Mouse (Mus musculus) adrenal gland, adult 8-10 months (tissue): ENCODE measurements around the gene Faf2. TPM values are rescaled to one million over a fixed set of nuclear protein-coding genes. Genes with fewer than 3 reads are reported as not detected.

Experiments
- DNase-seq: peaks from one replicate; pipeline ENCODE4 v3.0.0; 2022
- total RNA-seq, 4 experiments: library from RNA; stranded (reverse); gene quantifications; 2 replicates each; pipeline ENCODE4 v1.2.4; 2022

Faf2 gene
- total RNA-seq = 10 to 100 TPM; 77.1 to 94.3 (median 86.7) TPM

GRCm38 (mm10) chr13:54621155-54621932, at the start of gene Faf2:
Gene Faf2 (plus strand): TSS chr13:54621784.
- DNase-seq = peak; percentile 93

- DNase-seq = no peak
Measured at GRCm38 (mm10) chr13:54572621-54573020, 49.0 kb upstream of the Faf2 start.

DNA sequence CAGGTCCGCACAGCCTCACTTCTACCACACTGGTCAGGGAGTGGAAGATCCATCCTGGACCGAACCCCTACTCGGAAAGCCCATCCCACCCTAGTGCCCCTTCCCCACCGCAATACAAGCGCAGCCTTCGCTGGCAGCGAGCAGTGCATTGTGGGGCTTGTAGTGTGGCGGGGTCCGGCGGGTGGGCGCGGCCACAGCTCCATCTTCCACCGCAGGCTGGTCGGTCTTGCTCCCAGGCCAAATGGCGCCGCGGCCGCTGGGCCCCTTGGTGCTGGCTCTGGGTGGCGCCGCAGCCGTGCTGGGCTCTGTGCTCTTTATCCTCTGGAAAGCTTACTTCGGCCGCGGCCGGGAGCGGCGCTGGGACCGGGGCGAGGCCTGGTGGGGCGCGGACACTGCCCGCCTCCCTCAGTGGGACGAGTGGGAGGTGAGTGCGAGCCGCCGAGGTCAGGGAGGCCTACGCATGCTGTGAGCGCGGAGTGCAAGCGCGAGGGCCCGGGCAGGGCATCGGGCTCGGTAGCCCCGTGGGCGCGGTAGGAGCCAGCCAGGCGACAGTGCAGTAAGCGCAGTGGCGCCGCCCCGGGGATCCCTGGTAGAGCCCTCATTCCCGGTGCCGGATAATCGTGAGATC, 46.6 kb upstream of the Faf2 start, which contains the start of gene Arl10:
TSS of gene Arl10 (plus strand) at position 162 of the 628 bp plus-strand sequence.
- DNase-seq = peak; percentile 69

DNA sequence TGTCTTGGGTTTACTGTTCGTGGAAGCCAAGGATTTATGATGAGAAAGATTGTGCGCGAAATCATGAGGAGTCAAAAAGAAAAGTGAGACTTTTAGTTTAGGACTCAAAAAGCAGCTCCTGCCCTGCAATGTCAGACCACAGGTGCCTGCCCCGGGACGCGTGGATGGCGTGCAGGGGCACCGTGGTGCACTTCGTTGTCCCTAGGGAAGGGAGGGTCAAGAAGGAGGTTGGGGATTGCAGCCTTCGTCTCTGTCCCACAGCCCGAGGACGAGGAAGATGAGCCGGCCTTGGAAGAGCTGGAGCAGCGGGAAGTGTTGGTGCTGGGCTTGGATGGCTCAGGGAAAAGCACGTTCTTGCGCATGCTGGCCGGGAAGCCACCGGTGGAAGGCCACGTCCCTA, 46.1 kb upstream of the Faf2 start:
- DNase-seq = no peak

DNA sequence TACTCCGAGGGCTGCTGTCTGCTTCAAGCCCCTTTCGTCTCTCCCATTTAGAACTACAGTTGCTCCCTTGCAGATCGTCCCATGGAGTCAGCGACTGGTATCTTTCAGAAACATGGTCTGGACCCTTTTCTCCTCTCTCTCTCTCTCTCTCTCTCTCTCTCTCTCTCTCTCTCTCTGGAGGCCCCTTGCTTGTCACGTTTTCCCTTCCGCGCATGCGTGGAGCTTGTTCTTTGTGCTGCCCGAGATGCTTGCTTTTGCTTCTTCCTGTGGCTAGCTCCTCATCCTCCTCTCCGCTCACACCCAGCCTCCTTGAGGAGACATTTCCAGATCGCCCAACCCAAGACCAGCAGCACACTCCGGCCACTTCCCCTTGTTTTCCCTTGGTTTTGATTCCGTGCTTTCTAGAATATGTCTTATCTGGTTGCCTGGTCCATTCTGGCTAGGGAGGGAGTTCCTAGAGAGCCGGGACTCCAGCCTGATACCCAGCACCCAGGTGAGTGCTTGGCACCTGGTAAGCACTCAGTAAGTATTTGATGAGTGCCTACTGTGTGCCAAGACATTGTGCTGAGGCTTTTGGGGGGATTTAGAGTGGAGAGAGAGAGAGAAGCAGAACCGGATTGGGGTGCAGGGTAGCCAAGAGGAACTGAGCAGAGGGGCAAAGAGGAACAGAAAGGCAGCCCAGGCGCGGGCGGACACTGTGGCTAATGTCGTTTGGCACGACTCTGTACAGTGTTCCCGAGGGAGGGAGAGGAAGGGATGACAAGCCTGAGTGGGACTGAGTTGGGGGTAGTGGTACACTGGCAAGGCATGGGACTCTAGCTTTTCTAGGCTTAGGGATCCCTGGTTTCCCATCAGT, 43.7 kb upstream of the Faf2 start:
- no peak for DNase-seq

DNA sequence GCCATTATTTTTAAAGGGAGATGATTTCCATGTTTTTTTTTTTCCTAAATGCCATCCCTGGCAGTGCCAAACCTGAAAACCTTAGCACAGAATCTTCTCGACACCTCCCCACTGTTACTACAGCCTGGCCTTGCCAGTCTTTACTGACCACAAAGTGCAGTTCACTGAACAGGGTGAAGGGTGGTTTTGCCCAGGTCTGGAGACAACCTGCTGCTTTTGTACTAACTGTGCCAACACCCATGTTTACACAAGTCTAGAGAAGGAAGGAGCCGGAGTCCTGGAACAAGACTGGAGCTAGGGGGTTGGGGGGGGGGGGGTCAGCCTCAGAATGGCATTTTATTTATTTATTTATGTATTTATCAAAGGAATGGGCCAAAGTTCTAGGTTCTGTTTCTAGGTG, 40.2 kb upstream of the Faf2 start:
- DNase-seq = no peak

GRCm38 (mm10) chr13:54582126-54582525, 39.5 kb upstream of the Faf2 start:
- DNase-seq = peak; percentile 56

DNA sequence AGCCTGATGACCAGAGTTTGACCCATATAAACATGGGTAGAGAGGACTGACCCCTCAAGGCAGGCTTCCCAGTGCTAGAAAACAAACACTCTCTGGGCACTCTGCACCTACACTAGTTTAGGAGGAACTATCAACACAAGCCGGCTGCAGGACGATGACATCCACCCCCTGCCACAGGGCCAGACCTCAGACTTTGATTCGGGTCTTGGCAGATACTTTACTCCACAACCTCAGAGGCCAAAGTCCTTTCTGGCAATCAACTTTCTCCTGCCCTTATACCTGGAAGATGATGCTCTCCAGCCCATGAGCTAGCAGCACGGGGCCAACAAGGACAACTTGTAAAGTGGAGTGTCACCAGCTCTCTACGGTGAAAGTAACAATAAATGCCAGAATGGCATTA, 38.7 kb upstream of the Faf2 start:
- no peak for DNase-seq

DNA sequence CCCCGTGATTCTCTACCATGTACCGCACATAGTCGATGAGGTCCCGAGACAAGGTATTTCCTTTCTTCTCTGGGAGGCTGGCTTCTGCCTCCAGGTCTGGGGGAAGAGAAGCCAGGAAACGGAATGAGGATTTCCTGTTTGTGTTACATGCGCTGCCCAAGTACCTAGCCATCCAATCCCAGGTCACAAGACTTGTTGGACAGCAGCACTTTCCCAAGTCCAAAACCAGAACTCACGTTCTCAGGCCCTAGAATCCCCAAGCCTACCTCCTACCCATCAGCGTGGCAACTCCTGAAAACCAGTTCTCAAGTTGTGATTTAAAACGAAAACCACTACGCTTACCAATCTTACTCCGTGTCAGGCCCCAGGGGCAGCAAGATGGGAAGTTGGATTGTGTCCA, 35.8 kb upstream of the Faf2 start:
- DNase-seq = no peak

DNA sequence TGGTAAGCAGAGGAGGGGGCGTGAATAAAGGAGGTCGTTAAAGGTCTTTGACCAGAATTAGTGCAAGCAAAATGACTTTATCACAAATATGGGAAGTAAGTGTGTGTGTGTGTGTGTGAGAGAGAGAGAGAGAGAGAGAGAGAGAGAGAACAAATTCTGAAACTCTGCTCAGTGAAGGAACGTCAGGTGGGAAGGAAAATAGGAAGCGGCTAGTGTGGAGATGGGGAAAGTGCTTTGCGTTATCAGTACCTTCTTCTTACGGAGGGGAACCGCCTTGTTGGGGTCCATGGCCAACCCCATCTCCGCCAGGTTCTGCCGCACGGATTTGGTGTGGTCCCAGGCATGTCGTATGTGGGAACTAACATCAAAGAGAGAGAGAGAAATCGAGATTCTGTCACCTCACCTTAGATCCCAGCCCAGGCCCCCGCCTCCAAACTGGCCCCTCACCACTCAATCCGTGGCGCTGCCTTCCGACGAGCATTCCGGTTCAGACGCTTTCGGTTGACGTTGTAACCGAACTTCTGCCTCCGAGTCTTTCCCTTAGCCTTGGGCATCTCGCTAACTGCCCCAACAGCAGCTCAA, 32.1 kb upstream of the Faf2 start:
- DNase-seq = no peak

DNA sequence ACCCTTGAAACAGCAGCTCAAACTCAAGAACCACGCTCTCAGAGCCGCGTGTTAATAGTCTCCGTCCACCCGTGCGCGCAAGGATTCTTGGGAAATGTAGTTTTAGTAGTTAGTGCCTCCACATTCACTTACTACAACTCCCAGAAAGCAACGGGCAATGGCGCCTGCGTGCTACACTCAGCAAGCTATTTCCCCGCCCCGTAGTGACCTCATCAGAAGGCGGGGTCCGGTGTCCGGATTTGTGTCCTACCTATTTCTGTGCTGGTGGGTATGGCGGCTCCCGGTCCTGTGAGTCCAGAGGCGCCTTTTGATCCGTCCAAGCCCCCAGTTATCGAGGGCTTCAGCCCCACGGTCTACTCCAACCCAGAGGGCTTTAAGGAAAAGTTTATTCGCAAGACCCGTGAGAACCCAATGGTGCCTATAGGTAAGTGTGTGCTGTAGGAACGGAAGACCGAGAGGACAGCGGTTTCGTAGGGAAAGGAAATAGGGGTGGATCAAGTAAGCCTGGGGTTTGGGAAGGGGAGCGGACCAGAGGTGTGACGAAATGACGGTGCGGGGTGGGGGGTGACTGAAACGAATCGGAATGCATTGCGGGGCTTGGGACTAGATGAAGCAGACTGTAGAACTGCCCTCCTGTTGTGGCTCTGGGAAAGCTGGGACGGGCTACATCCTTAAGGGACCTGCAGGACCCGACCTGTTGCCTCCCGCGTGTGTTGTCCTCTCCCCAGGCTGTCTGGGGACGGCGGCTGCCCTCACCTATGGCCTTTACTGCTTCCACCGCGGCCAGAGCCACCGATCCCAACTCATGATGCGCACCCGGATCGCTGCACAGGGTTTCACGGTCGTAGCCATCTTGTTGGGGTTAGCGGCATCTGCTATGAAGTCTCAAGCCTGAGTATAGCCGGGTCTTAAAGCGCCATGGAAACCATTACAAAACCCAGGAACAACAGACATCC, 31.3 kb upstream of the Faf2 start, which contains the start of the genes Nop16 and Higd2a:
TSS of gene Nop16 (minus strand) at position 95 of the 956 bp plus-strand sequence.
TSS of gene Higd2a (plus strand) at position 212 of the 956 bp plus-strand sequence.
- peak; percentile 97 for DNase-seq

- DNase-seq = no peak
Measured at GRCm38 (mm10) chr13:54591776-54592356, 29.7 kb upstream of the Faf2 start.

DNA sequence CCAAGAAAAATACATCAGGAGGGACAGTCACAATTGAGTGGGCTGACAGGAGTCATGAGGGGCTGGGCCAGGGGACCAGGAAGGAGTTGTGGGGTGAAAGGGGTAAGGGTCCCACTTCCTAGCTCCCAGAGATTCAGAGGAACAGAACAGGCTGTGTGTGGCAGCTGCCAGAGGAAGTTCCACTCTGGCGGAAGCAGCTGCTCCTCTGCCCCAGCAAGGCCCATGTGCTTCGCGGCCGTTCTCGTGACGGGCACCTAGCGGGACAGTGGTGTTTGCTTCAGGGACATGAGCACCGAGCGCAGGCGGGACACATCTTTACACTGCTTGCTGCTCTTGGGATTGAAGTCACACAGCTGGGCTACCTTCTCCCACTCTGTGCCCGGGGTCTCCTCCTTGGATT, 28.0 kb upstream of the Faf2 start:
- DNase-seq = no peak

GRCm38 (mm10) chr13:54596107-54596690, 25.4 kb upstream of the Faf2 start:
- DNase-seq = no peak

- DNase-seq = no peak
Measured at GRCm38 (mm10) chr13:54596870-54597269, 24.7 kb upstream of the Faf2 start.

DNA sequence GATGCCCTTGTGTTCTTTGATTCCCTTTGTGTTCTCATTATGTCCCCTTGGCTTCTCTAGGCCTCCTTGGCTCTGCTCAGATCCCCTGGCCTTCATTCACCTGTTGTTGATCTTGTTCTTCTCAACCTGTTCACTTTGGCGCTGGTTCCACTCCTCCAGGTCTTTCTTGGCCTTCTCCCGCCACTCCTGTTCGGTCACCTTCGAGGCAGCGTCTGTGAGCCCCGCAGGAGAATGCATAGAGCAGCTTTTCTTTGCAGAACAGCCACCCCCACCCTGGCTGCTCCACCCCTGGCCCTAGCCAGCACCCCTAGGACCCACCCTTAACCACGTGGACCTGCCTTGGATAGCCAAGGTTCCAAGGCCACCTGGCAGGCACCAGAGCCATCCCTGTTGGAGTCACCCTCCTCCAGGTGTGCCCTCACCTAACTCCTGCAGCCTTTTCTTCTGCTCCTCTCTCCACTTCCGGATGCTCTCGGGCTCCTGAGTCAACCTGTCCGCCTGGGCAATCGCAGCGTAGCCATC, 22.9 kb upstream of the Faf2 start:
- no peak for DNase-seq

- no peak for DNase-seq
Measured at GRCm38 (mm10) chr13:54602639-54603111, 18.9 kb upstream of the Faf2 start.

- no peak for DNase-seq
Measured at GRCm38 (mm10) chr13:54603501-54603900, 18.1 kb upstream of the Faf2 start.

GRCm38 (mm10) chr13:54604221-54604620, 17.4 kb upstream of the Faf2 start:
- no peak for DNase-seq

GRCm38 (mm10) chr13:54605426-54605825, 16.2 kb upstream of the Faf2 start:
- no peak for DNase-seq
